Mouse (Mus musculus): ENCODE results near the gene Csdc2.

Csdc2 gene

GRCm38 (mm10) chr15:81993992-81994391, 57.4 kb downstream of the Csdc2 start:
- no peak for DNase-seq (ENCODE audit: low read depth, low spot score)
